Mouse (Mus musculus) lung, adult 2 months (tissue): ENCODE measurements around the gene Olfr1396.

Experiments used
- CTCF ChIP-seq: fragments of 200-500 bp; IDR thresholded peaks from 2 replicates; pipeline ENCODE4 v1.5.1; 2011; ENCODE audit warnings: mild to moderate bottlenecking, low read length, control low read depth; ENCODE audit not compliant: insufficient read depth
- POLR2A ChIP-seq: fragments of 200-500 bp; IDR thresholded peaks from 2 replicates; pipeline ENCODE4 v1.6.1; 2011; ENCODE audit warnings: low read depth, mild to moderate bottlenecking, control low read depth, low read length, borderline replicate concordance; ENCODE audit errors: extremely low read depth

- TF ChIP-seq CTCF = peak; percentile 85
- TF ChIP-seq POLR2A = no peak
These were observed 11.5 kb downstream of the Olfr1396 start for GRCm38 (mm10) chr11:49103047-49103693.
